Mouse (Mus musculus) C2C12 (cell line): ENCODE measurements around the gene Tdrd1. TPM values are rescaled to one million over a fixed set of nuclear protein-coding genes. Genes with fewer than 3 reads are reported as not detected.
"Not testable (repeated sequence)": the region's sequence is repeated elsewhere in the genome, so short reads cannot be mapped to it uniquely, and the experiment has no call there.

Experiments
- H3K27me3 ChIP-seq: one replicate; pipeline ENCODE4 v1.6.1; 2011; ENCODE audit not compliant: control insufficient read depth, insufficient read depth, insufficient read length
- H3K36me3 ChIP-seq: one replicate; pipeline ENCODE4 v1.6.1; 2011; ENCODE audit not compliant: control insufficient read depth, insufficient read depth
- H3K4me3 ChIP-seq: one replicate; pipeline ENCODE4 v1.5.1; 2011; ENCODE audit warnings: mild to moderate bottlenecking, control low read depth; ENCODE audit not compliant: poor library complexity, insufficient read depth, severe bottlenecking
- H3K79me2 ChIP-seq: one replicate; pipeline ENCODE4 v1.6.1; 2011; ENCODE audit not compliant: control insufficient read depth, insufficient read depth
- H3K79me3 ChIP-seq: one replicate; pipeline ENCODE4 v1.6.1; 2011; ENCODE audit warnings: low read depth, control low read depth
- H3ac ChIP-seq: one replicate; pipeline ENCODE3; 2011; ENCODE audit warnings: low read depth; ENCODE audit not compliant: control insufficient read depth, insufficient read length
- CEBPB ChIP-seq: IDR thresholded peaks from one replicate; pipeline ENCODE4 v1.6.1; 2011; ENCODE audit warnings: low read depth, mild to moderate bottlenecking, control low read depth, moderate library complexity
- CTCF ChIP-seq: IDR thresholded peaks from one replicate; pipeline ENCODE4 v1.5.1; 2011; ENCODE audit not compliant: control insufficient read depth, insufficient read depth, insufficient read length
- FOSL1 ChIP-seq: IDR thresholded peaks from one replicate; pipeline ENCODE4 v1.8.0; 2011; ENCODE audit warnings: mild to moderate bottlenecking, low read length; ENCODE audit not compliant: poor library complexity, insufficient read depth, severe bottlenecking
- MAX ChIP-seq: IDR thresholded peaks from one replicate; pipeline ENCODE4 v1.6.1; 2011; ENCODE audit warnings: mild to moderate bottlenecking, control low read depth
- MYOD1 ChIP-seq: IDR thresholded peaks from one replicate; pipeline ENCODE4 v1.6.1; 2011; ENCODE audit warnings: low read depth; ENCODE audit not compliant: control insufficient read depth, insufficient read length
- MYOG ChIP-seq: IDR thresholded peaks from one replicate; pipeline ENCODE4 v1.6.1; 2011; ENCODE audit not compliant: control insufficient read depth, insufficient read length; ENCODE audit errors: extremely low read depth
- USF1 ChIP-seq: IDR thresholded peaks from one replicate; pipeline ENCODE4 v1.6.1; 2011; ENCODE audit warnings: low read depth, mild to moderate bottlenecking, control low read depth, moderate library complexity
- long read RNA-seq, 2 experiments: library from polyadenylated mRNA; unstranded; transcript quantifications; one replicate each; pipeline ENCODE4 v2.0.0; 2019 to 2020
- polyA plus RNA-seq: library from polyadenylated mRNA; unstranded; fragments of >200 nt; fragmentation: generic; extraction: Trizol; gene quantifications from one replicate; pipeline ENCODE4 v1.2.1, GENCODE M21; 2012; ENCODE audit warnings: missing spikeins

Gene Tdrd1
- not detected for polyA plus RNA-seq
- long read RNA-seq, experiment 1: 0 reads
- long read RNA-seq, experiment 2: 0 reads

DNA sequence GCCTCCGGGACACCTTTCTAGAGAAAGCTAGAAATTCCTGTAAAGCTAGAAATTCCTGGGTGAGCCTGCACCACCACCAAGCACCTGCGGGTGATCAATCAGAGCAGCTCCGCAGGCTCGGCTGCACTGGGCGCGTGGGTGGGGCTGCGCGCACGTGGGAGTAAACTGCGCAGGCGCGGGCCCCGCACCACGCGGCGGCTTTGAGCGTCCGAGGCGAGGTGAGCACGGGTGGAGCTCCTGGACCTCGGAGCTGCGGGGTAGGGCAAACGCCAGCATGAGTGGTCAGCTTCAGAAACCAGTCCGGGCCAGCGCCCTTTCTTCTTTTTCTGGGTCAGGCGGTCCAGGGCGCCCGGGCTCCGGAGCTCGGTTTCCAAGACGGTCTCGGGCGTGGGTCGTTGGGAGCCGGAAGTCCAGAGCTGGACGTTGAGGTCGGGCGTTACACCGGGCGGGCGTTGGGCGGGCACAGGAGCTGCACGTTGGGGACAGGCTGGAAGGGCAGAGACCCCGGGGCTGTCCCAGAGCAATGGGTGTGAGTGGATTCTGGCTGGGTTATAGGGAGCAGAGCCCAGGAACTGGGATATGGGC lies at the start of gene Tdrd1:
Gene Tdrd1 (plus strand): TSS at position 163 of the 585 bp plus-strand sequence.
- H3K36me3 ChIP-seq: no peaks in the 10 kb centered on the region
- H3K79me3 ChIP-seq: no peaks in the 10 kb centered on the region
- no peak for TF ChIP-seq CEBPB
- TF ChIP-seq MYOG: no peak
- no peak for TF ChIP-seq MYOD1
- TF ChIP-seq FOSL1: no peak
- TF ChIP-seq USF1: no peak
- no peak for TF ChIP-seq CTCF
- no peak for TF ChIP-seq MAX
- H3K79me2 ChIP-seq: peaks cover 8% of the 10 kb centered on the region
- no peak within 1 kb of the TSS for H3K4me3 ChIP-seq
- H3K27me3 ChIP-seq: no peaks in the 10 kb centered on the region
- no peak within 1 kb of the TSS for H3ac ChIP-seq

DNA sequence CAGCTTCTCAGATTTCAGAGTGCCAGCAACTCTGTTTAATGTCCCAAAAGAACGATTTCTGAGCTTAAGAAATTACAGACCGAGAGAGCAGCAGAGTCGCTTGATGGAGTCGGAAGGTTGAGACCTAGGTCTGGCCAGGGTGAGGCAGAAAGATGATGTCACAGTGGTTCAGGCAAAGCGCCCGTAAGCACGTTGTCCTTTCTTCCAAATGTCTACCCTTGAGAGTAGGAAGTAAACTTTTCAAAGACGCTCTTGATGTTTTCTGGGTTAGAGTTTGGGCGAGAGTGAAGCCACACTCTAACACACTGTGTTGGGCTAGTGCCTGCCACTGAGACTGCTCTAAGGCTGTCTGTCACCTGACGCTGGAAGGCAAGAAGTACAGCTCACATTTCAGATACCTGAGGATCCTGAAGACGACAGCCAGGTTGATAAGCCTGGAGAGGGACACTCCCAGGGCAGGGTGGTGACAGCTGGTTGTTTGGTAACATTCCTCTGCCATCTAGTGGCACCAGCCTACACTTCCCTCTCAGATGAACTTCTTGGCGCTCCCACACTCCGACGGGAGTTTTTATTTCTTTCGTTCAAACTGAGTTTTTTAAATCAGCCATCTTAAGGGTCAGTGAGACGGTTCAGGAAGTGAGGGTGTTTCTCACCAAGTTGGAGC lies 49.2 kb upstream of the Tdrd1 start:
- Histone ChIP-seq H3K79me2 (no peaks in the 10 kb centered on the region), H3K4me3 (no peak overlapping the region), H3K79me3 (no peaks in the 10 kb centered on the region), H3ac (no peak overlapping the region), H3K27me3 (no peaks in the 10 kb centered on the region), H3K36me3 (no peaks in the 10 kb centered on the region)
- TF ChIP-seq CTCF (peak; percentile 72), CEBPB (no peak), MYOG (no peak)

DNA sequence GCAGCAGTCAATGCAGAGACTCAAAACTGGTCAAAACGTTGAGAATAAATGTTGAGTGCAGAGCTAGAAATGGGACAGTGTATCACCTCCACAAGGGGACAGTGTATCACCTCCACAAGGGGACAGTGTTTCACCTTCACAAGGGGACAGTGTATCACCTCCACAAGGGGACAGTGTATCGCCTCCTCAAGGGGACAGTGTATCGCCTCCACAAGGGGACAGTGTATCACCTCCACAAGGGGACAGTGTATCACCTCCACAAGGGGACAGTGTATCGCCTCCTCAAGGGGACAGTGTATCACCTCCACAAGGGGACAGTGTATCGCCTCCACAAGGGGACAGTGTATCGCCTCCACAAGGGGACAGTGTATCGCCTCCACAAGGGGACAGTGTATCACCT lies 47.5 kb upstream of the Tdrd1 start:
- not testable (repeated sequence) for H3K79me2 ChIP-seq, H3K4me3 ChIP-seq, H3K36me3 ChIP-seq, H3K27me3 ChIP-seq, H3ac ChIP-seq, H3K79me3 ChIP-seq

DNA sequence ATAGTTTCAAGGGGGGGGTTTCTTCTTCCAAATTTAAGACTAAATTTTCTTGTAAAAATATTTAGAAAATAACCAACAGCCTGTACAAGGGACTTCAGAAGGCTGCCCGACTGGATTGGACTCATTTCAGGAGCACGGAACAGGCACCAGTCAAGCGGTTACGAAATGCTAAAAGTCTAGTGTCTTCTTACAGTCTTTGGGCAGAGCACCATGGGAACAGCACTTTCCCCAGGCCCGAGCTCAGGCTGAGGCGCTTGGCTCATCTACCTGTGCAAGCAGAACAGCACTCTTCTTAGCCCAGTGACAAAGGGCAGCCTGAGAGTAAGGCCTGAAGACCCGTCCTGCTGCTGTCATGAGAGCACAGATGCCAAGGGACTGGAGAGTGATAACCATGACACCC lies 38.1 kb upstream of the Tdrd1 start:
- no peaks in the 10 kb centered on the region for H3K79me2 ChIP-seq
- H3ac ChIP-seq: no peak overlapping the region
- no peaks in the 10 kb centered on the region for H3K27me3 ChIP-seq
- H3K36me3 ChIP-seq: peaks cover 54% of the 10 kb centered on the region
- no peak for TF ChIP-seq MYOD1
- no peak overlapping the region for H3K4me3 ChIP-seq
- H3K79me3 ChIP-seq: no peaks in the 10 kb centered on the region

DNA sequence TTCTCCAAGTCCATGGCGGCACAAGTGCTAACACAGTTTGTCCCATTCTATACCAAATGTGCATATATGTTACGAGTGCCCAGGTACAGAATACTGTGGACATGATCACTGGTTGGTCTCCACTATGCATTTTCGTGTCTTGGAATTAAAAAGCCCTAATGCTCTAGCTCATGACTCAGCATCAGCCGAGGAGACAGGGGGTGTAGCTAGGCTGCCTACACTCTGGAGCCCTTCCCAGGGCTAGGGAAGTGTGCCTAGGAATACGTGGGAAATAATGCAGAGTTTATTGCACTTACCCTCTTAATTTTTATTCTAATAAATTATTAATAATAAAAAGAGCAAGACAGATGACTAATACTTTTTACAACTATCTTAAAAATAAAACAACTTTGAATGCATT lies 37.1 kb upstream of the Tdrd1 start:
- no peaks in the 10 kb centered on the region for H3K79me2 ChIP-seq
- TF ChIP-seq FOSL1: no peak
- no peak for TF ChIP-seq CEBPB
- TF ChIP-seq USF1: no peak
- no peak for TF ChIP-seq MYOD1
- no peak for TF ChIP-seq MYOG
- no peak for TF ChIP-seq MAX
- TF ChIP-seq CTCF: no peak
- peaks cover 65% of the 10 kb centered on the region for H3K36me3 ChIP-seq
- no peak overlapping the region for H3K4me3 ChIP-seq
- H3K79me3 ChIP-seq: no peaks in the 10 kb centered on the region
- no peak overlapping the region for H3ac ChIP-seq
- no peaks in the 10 kb centered on the region for H3K27me3 ChIP-seq

DNA sequence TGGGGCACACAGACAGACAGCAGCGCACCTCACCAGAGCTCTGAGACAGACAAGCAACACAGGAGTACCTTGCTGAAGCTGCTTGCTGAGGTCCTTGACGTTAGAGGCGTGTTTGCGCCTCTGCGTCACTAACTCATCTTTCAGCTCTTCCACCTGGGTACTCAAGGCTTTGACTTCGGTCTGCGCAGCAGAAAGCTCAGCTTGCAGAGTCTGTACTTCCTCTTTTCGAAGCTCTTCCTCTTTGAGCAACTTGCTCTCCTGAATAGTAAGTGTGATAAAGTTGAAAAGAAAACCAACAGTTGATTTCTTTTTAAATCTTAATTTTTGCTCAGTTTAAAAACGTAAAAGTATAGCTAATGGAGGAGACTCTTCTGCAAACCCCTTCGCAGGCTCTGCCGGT lies 28.6 kb upstream of the Tdrd1 start:
- Histone ChIP-seq H3K27me3 (no peaks in the 10 kb centered on the region), H3K79me2 (no peaks in the 10 kb centered on the region), H3ac (no peak overlapping the region), H3K79me3 (no peaks in the 10 kb centered on the region), H3K4me3 (no peak overlapping the region), H3K36me3 (peaks cover 84% of the 10 kb centered on the region)
- TF ChIP-seq FOSL1 (no peak), CEBPB (no peak), MAX (no peak), USF1 (no peak)
